Mouse (Mus musculus) myocyte (in vitro differentiated cells): ENCODE results near the gene Nlrp4f. TPM values are rescaled to one million over a fixed set of nuclear protein-coding genes. Genes with fewer than 3 reads are reported as not detected.

Source experiments
- H3K27me3 ChIP-seq: one replicate; pipeline ENCODE4 v1.6.1; 2011; ENCODE audit not compliant: control insufficient read depth, insufficient read depth, insufficient read length
- H3K36me3 ChIP-seq: one replicate; pipeline ENCODE4 v1.6.1; 2011; ENCODE audit not compliant: control insufficient read depth, insufficient read depth
- H3K4me2 ChIP-seq: one replicate; pipeline ENCODE4 v1.6.1; 2011; ENCODE audit warnings: low read depth, control low read depth
- H3K4me3 ChIP-seq: one replicate; pipeline ENCODE4 v1.5.1; 2011; ENCODE audit warnings: mild to moderate bottlenecking, control low read depth, moderate library complexity
- H3K79me2 ChIP-seq: one replicate; pipeline ENCODE4 v1.6.1; 2011; ENCODE audit not compliant: control insufficient read depth, insufficient read depth
- H3ac ChIP-seq: one replicate; pipeline ENCODE4 v1.6.1; 2011; ENCODE audit not compliant: control insufficient read depth, insufficient read length
- CEBPB ChIP-seq: IDR thresholded peaks from 2 replicates; pipeline ENCODE4 v1.6.1; 2011; ENCODE audit warnings: mild to moderate bottlenecking, moderate library complexity; ENCODE audit not compliant: poor library complexity, insufficient read depth, severe bottlenecking
- E2F4 ChIP-seq: IDR thresholded peaks from one replicate; pipeline ENCODE4 v1.6.1; 2011; ENCODE audit warnings: mild to moderate bottlenecking, control low read depth, moderate library complexity; ENCODE audit not compliant: insufficient read depth
- MAX ChIP-seq: IDR thresholded peaks from one replicate; pipeline ENCODE4 v1.6.1; 2011; ENCODE audit warnings: low read depth, mild to moderate bottlenecking, control low read depth
- MYOD1 ChIP-seq, 3 experiments: IDR thresholded peaks; one replicate each; pipeline ENCODE4 v1.6.1; 2011; ENCODE audit warnings: control low read depth in 2 of 3, low read depth in 2 of 3, mild to moderate bottlenecking in 2 of 3, moderate library complexity in 1 of 3; ENCODE audit not compliant: insufficient read length in 2 of 3, control insufficient read depth in 1 of 3
- MYOG ChIP-seq, 3 experiments: IDR thresholded peaks; one replicate each; pipeline ENCODE4 v1.6.1; 2011; ENCODE audit warnings: control low read depth in 2 of 3, low read depth in 2 of 3, mild to moderate bottlenecking in 2 of 3; ENCODE audit not compliant: insufficient read length in 2 of 3, control insufficient read depth in 1 of 3, insufficient read depth in 1 of 3
- POLR2A ChIP-seq: IDR thresholded peaks from one replicate; pipeline ENCODE4 v1.6.1; 2011; ENCODE audit warnings: low read depth, mild to moderate bottlenecking, control low read depth, moderate library complexity; ENCODE audit not compliant: insufficient read length
- POLR2AphosphoS2 ChIP-seq: IDR thresholded peaks from one replicate; pipeline ENCODE4 v1.6.1; 2011; ENCODE audit warnings: low read depth, control low read depth; ENCODE audit not compliant: insufficient read length
- REST ChIP-seq: IDR thresholded peaks from one replicate; pipeline ENCODE4 v1.6.1; 2011; ENCODE audit warnings: mild to moderate bottlenecking, control low read depth, moderate library complexity; ENCODE audit not compliant: insufficient read depth, insufficient read length
- SRF ChIP-seq: IDR thresholded peaks from one replicate; pipeline ENCODE4 v1.6.1; 2011; ENCODE audit warnings: low read depth; ENCODE audit not compliant: control insufficient read depth, insufficient read length
- TCF12 ChIP-seq: IDR thresholded peaks from one replicate; pipeline ENCODE4 v1.6.1; 2011; ENCODE audit warnings: mild to moderate bottlenecking, control low read depth; ENCODE audit not compliant: poor library complexity, insufficient read depth, severe bottlenecking
- TCF3 ChIP-seq: IDR thresholded peaks from one replicate; pipeline ENCODE4 v1.6.1; 2011; ENCODE audit warnings: low read depth, control low read depth; ENCODE audit not compliant: insufficient read length
- USF1 ChIP-seq: IDR thresholded peaks from one replicate; pipeline ENCODE4 v1.6.1; 2011; ENCODE audit warnings: low read depth, mild to moderate bottlenecking, control low read depth, moderate library complexity
- polyA plus RNA-seq: library from polyadenylated mRNA; unstranded; fragments of >200 nt; fragmentation: generic; extraction: Trizol; gene quantifications from one replicate; pipeline ENCODE4 v1.2.1, GENCODE M21; 2012; ENCODE audit warnings: missing spikeins

Gene Nlrp4f
- polyA plus RNA-seq, 1 experiment = not detected

- Histone ChIP-seq H3K79me2 (no peaks in the 10 kb centered on the region), H3ac (no peak overlapping the region), H3K27me3 (no peaks in the 10 kb centered on the region), H3K4me3 (no peak overlapping the region), H3K36me3 (no peaks in the 10 kb centered on the region), H3K4me2 (no peak overlapping the region)
- no peak for TF ChIP-seq REST
Measured at GRCm38 (mm10) chr13:65176472-65177091, 29.2 kb downstream of the Nlrp4f start.

- H3K79me2 ChIP-seq = no peaks in the 10 kb centered on the region
- no peak overlapping the region for H3ac ChIP-seq
- TF ChIP-seq USF1 (no peak), POLR2AphosphoS2 (no peak), MYOD1 (IDR thresholded peaks at IDR 0.05; ENCODE audit: control insufficient read depth in 1 of 3, insufficient read length in 2 of 3, low read depth in 2 of 3) (no peak), POLR2A (no peak), E2F4 (no peak), TCF3 (no peak), MYOG (IDR thresholded peaks at IDR 0.05; ENCODE audit: control insufficient read depth in 1 of 3, insufficient read depth in 1 of 3, insufficient read length in 2 of 3, low read depth in 2 of 3) (no peak), TCF12 (no peak), MAX (no peak), CEBPB (no peak), SRF (no peak), REST (no peak)
- H3K4me3 ChIP-seq = no peak overlapping the region
- H3K36me3 ChIP-seq = no peaks in the 10 kb centered on the region
- no peaks in the 10 kb centered on the region for H3K27me3 ChIP-seq
- no peak overlapping the region for H3K4me2 ChIP-seq
Measured at GRCm38 (mm10) chr13:65175734-65176471, 29.9 kb downstream of the Nlrp4f start.

GRCm38 (mm10) chr13:65174102-65174501, 31.7 kb downstream of the Nlrp4f start:
- H3ac ChIP-seq = no peak overlapping the region
- H3K4me2 ChIP-seq = no peak overlapping the region

GRCm38 (mm10) chr13:65149940-65150339, 55.8 kb downstream of the Nlrp4f start, which contains the start of gene Olfr466:
Gene Olfr466, plus strand, starts transcription at chr13:65150240.
- H3K4me3 ChIP-seq = no peak within 1 kb of the TSS

More at GRCm38 (mm10) chr13:65174102-65174501, 31.7 kb downstream of the Nlrp4f start:
- H3K79me2 ChIP-seq = no peaks in the 10 kb centered on the region
- H3K4me3 ChIP-seq = no peak overlapping the region
- no peak for TF ChIP-seq REST
- TF ChIP-seq MAX = no peak
- no peak for TF ChIP-seq SRF
- TF ChIP-seq MYOG (IDR thresholded peaks at IDR 0.05; ENCODE audit: control insufficient read depth in 1 of 3, insufficient read depth in 1 of 3, insufficient read length in 2 of 3, low read depth in 2 of 3) = no peak
- no peak for TF ChIP-seq CEBPB
- TF ChIP-seq POLR2A = no peak
- no peak for TF ChIP-seq MYOD1 (IDR thresholded peaks at IDR 0.05; ENCODE audit: control insufficient read depth in 1 of 3, insufficient read length in 2 of 3, low read depth in 2 of 3)
- no peak for TF ChIP-seq USF1
- no peak for TF ChIP-seq E2F4
- no peak for TF ChIP-seq POLR2AphosphoS2
- no peak for TF ChIP-seq TCF3
- TF ChIP-seq TCF12 = no peak
- H3K36me3 ChIP-seq = no peaks in the 10 kb centered on the region
- no peaks in the 10 kb centered on the region for H3K27me3 ChIP-seq

More at GRCm38 (mm10) chr13:65149940-65150339, 55.8 kb downstream of the Nlrp4f start, which contains the start of gene Olfr466:
- Histone ChIP-seq H3K79me2 (no peaks in the 10 kb centered on the region), H3K36me3 (no peaks in the 10 kb centered on the region), H3K27me3 (no peaks in the 10 kb centered on the region), H3K4me2 (no peak within 1 kb of the TSS), H3ac (no peak within 1 kb of the TSS)
- no peak for TF ChIP-seq MYOG (IDR thresholded peaks at IDR 0.05; ENCODE audit: control insufficient read depth in 1 of 3, insufficient read depth in 1 of 3, insufficient read length in 2 of 3, low read depth in 2 of 3)
- TF ChIP-seq REST = no peak
- no peak for TF ChIP-seq CEBPB
- TF ChIP-seq SRF = no peak
- TF ChIP-seq POLR2A = no peak
- TF ChIP-seq MYOD1 (IDR thresholded peaks at IDR 0.05; ENCODE audit: control insufficient read depth in 1 of 3, insufficient read length in 2 of 3, low read depth in 2 of 3) = no peak
- TF ChIP-seq TCF3 = no peak
- no peak for TF ChIP-seq MAX
- no peak for TF ChIP-seq TCF12
- no peak for TF ChIP-seq USF1
- TF ChIP-seq E2F4 = no peak
- no peak for TF ChIP-seq POLR2AphosphoS2
